Mouse (Mus musculus): ENCODE data around the gene Tmem177. TPM values are rescaled to one million over a fixed set of nuclear protein-coding genes. Genes with fewer than 3 reads are reported as not detected.

The Tmem177 gene
- total RNA-seq, 1 experiment: 9.5 TPM

GRCm38 (mm10) chr1:119954680-119955079 lies 41.7 kb upstream of the Tmem177 start:
- H3K4me3 ChIP-seq (ENCODE audit: insufficient read depth in 1 of 2, low read depth in 1 of 2, low read length in 2 of 2, poor library complexity in 1 of 2, severe bottlenecking in 1 of 2): no peak overlapping the region
- no peaks in the 10 kb centered on the region for H3K9me3 ChIP-seq (ENCODE audit: control insufficient read depth, insufficient read depth, low read depth, low read length)
- no peaks in the 10 kb centered on the region for H3K4me1 ChIP-seq (ENCODE audit: control insufficient read depth in 2 of 2, insufficient read depth in 2 of 2, low read length in 2 of 2, poor library complexity in 1 of 2)
- H3K9ac ChIP-seq (ENCODE audit: insufficient read depth, low read depth, low read length, poor library complexity, severe bottlenecking): no peak overlapping the region
- no peaks in the 10 kb centered on the region for H3K36me3 ChIP-seq (ENCODE audit: control insufficient read depth, insufficient read depth, low read length, poor library complexity, severe bottlenecking)
- DNase-seq (ENCODE audit: low read depth, low spot score): no peak
- TF ChIP-seq MAFK (IDR thresholded peaks at IDR 0.05; ENCODE audit: insufficient read depth, low read depth, low read length) (no peak), ZNF384 (IDR thresholded peaks at IDR 0.05; ENCODE audit: low read depth, low read length) (no peak), ZC3H11A (IDR thresholded peaks at IDR 0.05; ENCODE audit: borderline replicate concordance, low read depth, low read length) (no peak), CHD2 (IDR thresholded peaks at IDR 0.05; ENCODE audit: low read depth, low read length) (no peak), HCFC1 (IDR thresholded peaks at IDR 0.05; ENCODE audit: borderline replicate concordance, insufficient read depth, low read length) (no peak)
- no peak overlapping the region for H3K27ac ChIP-seq (ENCODE audit: insufficient read depth, low read depth, low read length, poor library complexity, severe bottlenecking)
- in situ Hi-C loops (cut with MboI; ENCODE audit: low sequenced_read_pairs in 2 of 2, unreplicated experiment in 2 of 2): no loop called here

- H3K27ac ChIP-seq (ENCODE audit: insufficient read depth, low read depth, low read length, poor library complexity, severe bottlenecking): no peak overlapping the region
Observed at GRCm38 (mm10) chr1:119953456-119953855, 40.4 kb upstream of the Tmem177 start.

GRCm38 (mm10) chr1:119950086-119950485 lies 37.1 kb upstream of the Tmem177 start:
- DNase-seq (ENCODE audit: low read depth, low spot score): no peak
- in situ Hi-C loops (cut with MboI; ENCODE audit: low sequenced_read_pairs in 2 of 2, unreplicated experiment in 2 of 2): no loop called here
- Histone ChIP-seq H3K36me3 (ENCODE audit: control insufficient read depth, insufficient read depth, low read length, poor library complexity, severe bottlenecking) (no peaks in the 10 kb centered on the region), H3K4me1 (ENCODE audit: control insufficient read depth in 2 of 2, insufficient read depth in 2 of 2, low read length in 2 of 2, poor library complexity in 1 of 2) (no peaks in the 10 kb centered on the region), H3K9me3 (ENCODE audit: control insufficient read depth, insufficient read depth, low read depth, low read length) (no peaks in the 10 kb centered on the region), H3K4me3 (ENCODE audit: insufficient read depth in 1 of 2, low read depth in 1 of 2, low read length in 2 of 2, poor library complexity in 1 of 2, severe bottlenecking in 1 of 2) (no peak overlapping the region), H3K9ac (ENCODE audit: insufficient read depth, low read depth, low read length, poor library complexity, severe bottlenecking) (no peak overlapping the region), H3K27ac (ENCODE audit: insufficient read depth, low read depth, low read length, poor library complexity, severe bottlenecking) (no peak overlapping the region)
- no peak for TF ChIP-seq ZNF384 (IDR thresholded peaks at IDR 0.05; ENCODE audit: low read depth, low read length)
- no peak for TF ChIP-seq ZC3H11A (IDR thresholded peaks at IDR 0.05; ENCODE audit: borderline replicate concordance, low read depth, low read length)
- TF ChIP-seq MAFK (IDR thresholded peaks at IDR 0.05; ENCODE audit: insufficient read depth, low read depth, low read length): no peak
- no peak for TF ChIP-seq HCFC1 (IDR thresholded peaks at IDR 0.05; ENCODE audit: borderline replicate concordance, insufficient read depth, low read length)
- TF ChIP-seq CHD2 (IDR thresholded peaks at IDR 0.05; ENCODE audit: low read depth, low read length): no peak

More at GRCm38 (mm10) chr1:119953456-119953855, 40.4 kb upstream of the Tmem177 start:
- in situ Hi-C loops (cut with MboI; ENCODE audit: low sequenced_read_pairs in 2 of 2, unreplicated experiment in 2 of 2): no loop called here
- DNase-seq (ENCODE audit: low read depth, low spot score): no peak
- Histone ChIP-seq H3K4me1 (ENCODE audit: control insufficient read depth in 2 of 2, insufficient read depth in 2 of 2, low read length in 2 of 2, poor library complexity in 1 of 2) (no peaks in the 10 kb centered on the region), H3K9ac (ENCODE audit: insufficient read depth, low read depth, low read length, poor library complexity, severe bottlenecking) (no peak overlapping the region), H3K36me3 (ENCODE audit: control insufficient read depth, insufficient read depth, low read length, poor library complexity, severe bottlenecking) (no peaks in the 10 kb centered on the region), H3K4me3 (ENCODE audit: insufficient read depth in 1 of 2, low read depth in 1 of 2, low read length in 2 of 2, poor library complexity in 1 of 2, severe bottlenecking in 1 of 2) (no peak overlapping the region), H3K9me3 (ENCODE audit: control insufficient read depth, insufficient read depth, low read depth, low read length) (no peaks in the 10 kb centered on the region)
- TF ChIP-seq HCFC1 (IDR thresholded peaks at IDR 0.05; ENCODE audit: borderline replicate concordance, insufficient read depth, low read length) (no peak), ZC3H11A (IDR thresholded peaks at IDR 0.05; ENCODE audit: borderline replicate concordance, low read depth, low read length) (no peak), MAFK (IDR thresholded peaks at IDR 0.05; ENCODE audit: insufficient read depth, low read depth, low read length) (no peak), ZNF384 (IDR thresholded peaks at IDR 0.05; ENCODE audit: low read depth, low read length) (no peak), CHD2 (IDR thresholded peaks at IDR 0.05; ENCODE audit: low read depth, low read length) (no peak)

GRCm38 (mm10) chr1:119936861-119937260 lies 23.9 kb upstream of the Tmem177 start:
- Histone ChIP-seq H3K9me3 (ENCODE audit: control insufficient read depth, insufficient read depth, low read depth, low read length) (no peaks in the 10 kb centered on the region), H3K9ac (ENCODE audit: insufficient read depth, low read depth, low read length, poor library complexity, severe bottlenecking) (no peak overlapping the region), H3K4me1 (ENCODE audit: control insufficient read depth in 2 of 2, insufficient read depth in 2 of 2, low read length in 2 of 2, poor library complexity in 1 of 2) (no peaks in the 10 kb centered on the region), H3K27ac (ENCODE audit: insufficient read depth, low read depth, low read length, poor library complexity, severe bottlenecking) (no peak overlapping the region), H3K36me3 (ENCODE audit: control insufficient read depth, insufficient read depth, low read length, poor library complexity, severe bottlenecking) (no peaks in the 10 kb centered on the region), H3K4me3 (ENCODE audit: insufficient read depth in 1 of 2, low read depth in 1 of 2, low read length in 2 of 2, poor library complexity in 1 of 2, severe bottlenecking in 1 of 2) (no peak overlapping the region)
- DNase-seq (ENCODE audit: low read depth, low spot score): no peak
- no peak for TF ChIP-seq CHD2 (IDR thresholded peaks at IDR 0.05; ENCODE audit: low read depth, low read length)
- no peak for TF ChIP-seq ZC3H11A (IDR thresholded peaks at IDR 0.05; ENCODE audit: borderline replicate concordance, low read depth, low read length)
- no peak for TF ChIP-seq ZNF384 (IDR thresholded peaks at IDR 0.05; ENCODE audit: low read depth, low read length)
- no peak for TF ChIP-seq HCFC1 (IDR thresholded peaks at IDR 0.05; ENCODE audit: borderline replicate concordance, insufficient read depth, low read length)
- no peak for TF ChIP-seq MAFK (IDR thresholded peaks at IDR 0.05; ENCODE audit: insufficient read depth, low read depth, low read length)
- in situ Hi-C loops (cut with MboI; ENCODE audit: low sequenced_read_pairs in 2 of 2, unreplicated experiment in 2 of 2): no loop called here

Measured in ES-E14 (cell line).